Mouse (Mus musculus) embryo, embryonic 10.5 days (tissue): ENCODE results near the gene Frmd8.

Experiments
- DNase-seq: peaks from one replicate; pipeline ENCODE4 v3.0.0-alpha.2; 2015; ENCODE audit warnings: low spot score

Gene Frmd8

GRCm38 (mm10) chr19:5806809-5807205 is 68.3 kb downstream of the Frmd8 start:
- peak; percentile 39 for DNase-seq

- DNase-seq, result peak; percentile 51
Measured at GRCm38 (mm10) chr19:5806051-5806808, 68.8 kb downstream of the Frmd8 start.

- peak; percentile 59 for DNase-seq
Measured at GRCm38 (mm10) chr19:5804371-5804899, 70.6 kb downstream of the Frmd8 start.

- no peak for DNase-seq
Measured at GRCm38 (mm10) chr19:5803881-5804279, 71.2 kb downstream of the Frmd8 start.

- peak; percentile 99 for DNase-seq
Measured at GRCm38 (mm10) chr19:5803041-5803880, 71.8 kb downstream of the Frmd8 start.

- no peak for DNase-seq
Measured at GRCm38 (mm10) chr19:5802787-5803040, 72.4 kb downstream of the Frmd8 start.

- peak; percentile 98 for DNase-seq
Measured at GRCm38 (mm10) chr19:5802011-5802786, 72.9 kb downstream of the Frmd8 start.

GRCm38 (mm10) chr19:5801432-5801964 is 73.6 kb downstream of the Frmd8 start:
- peak; percentile 47 for DNase-seq

GRCm38 (mm10) chr19:5800632-5801431 is 74.2 kb downstream of the Frmd8 start:
- peak; percentile 63 for DNase-seq

- DNase-seq, result peak; percentile 61
Measured at GRCm38 (mm10) chr19:5800350-5800631, 74.8 kb downstream of the Frmd8 start.
